Mouse (Mus musculus) intestine, embryonic 15.5 days (tissue): ENCODE results near the gene Shisal1. TPM values are rescaled to one million over a fixed set of nuclear protein-coding genes. Genes with fewer than 3 reads are reported as not detected.

Source experiments
- ATAC-seq: fragments of 200-750 bp; cut with Nextera tagmentation; 2 replicates; pipeline ENCODE4 v1.8.0; 2017; ENCODE audit warnings: moderate TSS enrichment, moderate library complexity
- H3K27ac ChIP-seq: fragments of 300-500 bp; sonication (generic); 2 replicates; pipeline ENCODE4 v1.5.1; 2015; ENCODE audit warnings: mild to moderate bottlenecking, inconsistent platforms
- H3K27me3 ChIP-seq: fragments of 300-500 bp; sonication (generic); replicated peaks from 2 replicates; pipeline ENCODE4 v1.6.1; 2015; ENCODE audit warnings: inconsistent platforms
- H3K36me3 ChIP-seq: fragments of 300-500 bp; sonication (generic); 2 replicates; pipeline ENCODE4 v1.6.1; 2015; ENCODE audit warnings: inconsistent platforms
- H3K4me1 ChIP-seq: fragments of 300-500 bp; sonication (generic); replicated peaks from 2 replicates; pipeline ENCODE4 v1.6.1; 2015; ENCODE audit warnings: inconsistent platforms
- H3K4me2 ChIP-seq: fragments of 300-500 bp; sonication (generic); replicated peaks from 2 replicates; pipeline ENCODE4 v1.6.1; 2015; ENCODE audit warnings: mild to moderate bottlenecking, inconsistent platforms
- H3K4me3 ChIP-seq: fragments of 300-500 bp; sonication (generic); replicated peaks from 2 replicates; pipeline ENCODE4 v1.5.1; 2015; ENCODE audit warnings: inconsistent platforms
- H3K9ac ChIP-seq: fragments of 300-500 bp; sonication (generic); 2 replicates; pipeline ENCODE4 v1.6.1; 2015; ENCODE audit warnings: inconsistent platforms
- H3K9me3 ChIP-seq: fragments of 300-500 bp; sonication (generic); 2 replicates; pipeline ENCODE4 v1.6.1; 2016; ENCODE audit warnings: inconsistent platforms
- WGBS: fragments of 180-500 bp; shearing (Covaris S2); methylation state at CpG from one replicate; pipeline ENCODE4 v1.1.7; 2015; 5-methylcytosine and 5-hydroxymethylcytosine counted together
- polyA plus RNA-seq: library from polyadenylated mRNA; unstranded; fragments of >200 nt; fragmentation: Nextera tagmentation; extraction: Ambion mirVana; gene quantifications from 2 replicates; pipeline ENCODE4 v1.2.1, GENCODE M21; 2015

Gene Shisal1
- polyA plus RNA-seq, 1 experiment from 2014 or later, result 2.2 TPM

DNA sequence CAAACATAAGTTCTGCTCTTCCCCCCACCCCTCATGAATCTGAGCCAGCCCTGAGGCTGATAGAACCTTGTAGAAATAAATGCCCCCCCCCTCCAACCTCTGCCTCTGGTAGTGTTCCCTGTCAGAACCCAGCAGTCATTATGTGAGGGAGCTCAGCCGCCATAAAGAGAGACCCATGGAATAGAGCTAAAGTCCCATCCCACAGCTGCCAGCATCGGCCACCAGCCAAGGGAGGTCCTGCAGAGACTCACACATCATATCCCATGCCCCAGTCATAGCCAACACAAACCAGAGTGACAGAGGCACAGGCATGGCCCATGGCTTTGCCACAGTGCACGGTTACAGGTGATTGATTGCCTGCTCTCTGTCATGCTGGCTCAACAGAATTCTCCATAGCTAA, 82.2 kb downstream of the Shisal1 start:
- WGBS, result 76% methylated on average over 3 of the region's 3 CpGs
- H3K4me2 ChIP-seq, result no peak overlapping the region
- no peaks in the 10 kb centered on the region for H3K27me3 ChIP-seq
- peaks cover 10% of the 10 kb centered on the region; the same call in 1 of the 2 replicates for H3K4me1 ChIP-seq
- no peak for ATAC-seq
- no peaks in the 10 kb centered on the region for H3K36me3 ChIP-seq
- no peaks in the 10 kb centered on the region for H3K9me3 ChIP-seq
- no peak overlapping the region for H3K9ac ChIP-seq
- H3K4me3 ChIP-seq, result no peak overlapping the region
- H3K27ac ChIP-seq, result no peak overlapping the region

DNA sequence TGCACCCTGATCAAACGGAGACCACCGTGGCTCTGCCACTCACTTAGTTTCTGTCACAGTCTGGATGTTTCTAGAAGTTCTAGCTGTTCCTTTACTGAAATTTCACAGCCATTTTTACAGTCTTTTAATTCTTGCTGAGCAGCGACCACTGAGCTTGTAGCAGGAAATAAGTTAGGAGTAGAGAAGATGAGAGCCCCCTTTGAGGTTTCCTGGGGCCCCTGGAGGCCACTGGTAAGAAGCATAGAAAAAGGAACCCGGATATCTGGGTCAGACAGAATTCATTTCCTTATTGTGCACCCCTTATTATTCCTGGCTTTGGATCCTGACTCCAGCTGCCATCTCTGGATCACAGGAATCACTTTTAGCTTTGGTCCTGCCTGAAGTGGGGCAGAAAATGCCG, 91.8 kb downstream of the Shisal1 start:
- Histone ChIP-seq H3K27ac (no peak overlapping the region), H3K4me1 (peaks cover 3% of the 10 kb centered on the region; the same call in 1 of the 2 replicates), H3K4me3 (no peak overlapping the region), H3K9ac (no peak overlapping the region), H3K4me2 (no peak overlapping the region), H3K27me3 (no peaks in the 10 kb centered on the region), H3K36me3 (no peaks in the 10 kb centered on the region), H3K9me3 (no peaks in the 10 kb centered on the region)
- WGBS, result 72% methylated on average over 5 of the region's 5 CpGs
- no peak for ATAC-seq

DNA sequence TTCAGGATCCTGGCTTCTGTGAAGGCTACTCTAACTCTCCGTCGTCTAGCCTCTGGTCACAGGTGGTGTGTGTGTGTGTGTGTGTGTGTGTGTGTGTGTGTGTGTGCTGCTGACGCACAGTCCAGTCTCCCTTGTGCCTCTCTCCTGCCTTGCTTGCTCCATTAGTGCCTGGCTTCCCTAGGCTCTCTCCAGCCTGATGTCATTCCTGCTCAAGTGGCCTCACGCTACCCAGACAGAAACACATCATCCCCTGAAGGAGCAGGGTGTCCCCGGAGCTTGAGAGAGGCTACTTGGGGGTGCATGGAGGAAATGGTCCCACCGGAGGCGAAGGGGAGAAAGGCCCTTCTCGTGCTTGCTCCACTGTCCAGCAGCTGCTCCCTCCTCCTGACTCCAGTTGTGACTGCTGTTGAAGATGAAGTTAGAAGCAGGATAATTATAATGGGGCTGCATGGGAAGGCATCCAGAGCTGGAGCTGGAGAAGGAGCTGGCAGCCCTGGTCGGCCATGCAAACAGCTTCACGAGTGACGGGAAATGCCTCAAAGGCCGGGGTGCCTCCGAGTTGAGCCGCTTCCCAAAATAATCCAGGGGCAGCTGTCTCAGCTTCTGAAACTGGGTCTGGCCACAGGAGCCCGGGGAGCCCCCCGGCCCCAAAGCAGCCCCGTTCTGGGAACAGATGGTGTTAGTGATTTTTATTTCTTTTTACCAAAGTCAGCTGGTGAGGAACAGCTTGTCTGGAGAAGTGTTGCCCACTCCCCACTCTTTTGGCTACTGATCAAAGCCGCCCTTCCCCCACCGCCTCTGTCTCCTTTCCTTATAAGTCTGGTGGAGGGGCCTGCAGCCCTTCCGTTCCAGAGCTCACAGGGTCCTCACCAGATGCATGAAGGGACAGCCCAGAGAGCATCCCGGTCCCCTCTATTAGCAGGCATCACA, 94.7 kb downstream of the Shisal1 start:
- no peak for ATAC-seq
- no peaks in the 10 kb centered on the region for H3K27me3 ChIP-seq
- H3K4me1 ChIP-seq, result 0 out of 2 replicates have a peak, but pooled peaks cover 5% of the 10 kb centered on the region
- no peak overlapping the region for H3K4me2 ChIP-seq
- WGBS, result 56% methylated on average over 21 of the region's 21 CpGs
- H3K9ac ChIP-seq, result no peak overlapping the region
- no peak overlapping the region for H3K4me3 ChIP-seq
- H3K9me3 ChIP-seq, result no peaks in the 10 kb centered on the region
- H3K27ac ChIP-seq, result peak overlapping the region; percentile 48; the same call in 1 of the 2 replicates
- H3K36me3 ChIP-seq, result no peaks in the 10 kb centered on the region

- Histone ChIP-seq H3K4me1 (0 out of 2 replicates have a peak, but pooled peaks cover 5% of the 10 kb centered on the region), H3K27ac (no peak overlapping the region), H3K9me3 (no peaks in the 10 kb centered on the region), H3K36me3 (no peaks in the 10 kb centered on the region), H3K9ac (no peak overlapping the region), H3K4me2 (no peak overlapping the region), H3K27me3 (no peaks in the 10 kb centered on the region), H3K4me3 (no peak overlapping the region)
- 89% methylated on average over 7 of the region's 7 CpGs for WGBS
- ATAC-seq, result no peak
Observed at GRCm38 (mm10) chr15:84351342-84351741, 95.6 kb downstream of the Shisal1 start.

DNA sequence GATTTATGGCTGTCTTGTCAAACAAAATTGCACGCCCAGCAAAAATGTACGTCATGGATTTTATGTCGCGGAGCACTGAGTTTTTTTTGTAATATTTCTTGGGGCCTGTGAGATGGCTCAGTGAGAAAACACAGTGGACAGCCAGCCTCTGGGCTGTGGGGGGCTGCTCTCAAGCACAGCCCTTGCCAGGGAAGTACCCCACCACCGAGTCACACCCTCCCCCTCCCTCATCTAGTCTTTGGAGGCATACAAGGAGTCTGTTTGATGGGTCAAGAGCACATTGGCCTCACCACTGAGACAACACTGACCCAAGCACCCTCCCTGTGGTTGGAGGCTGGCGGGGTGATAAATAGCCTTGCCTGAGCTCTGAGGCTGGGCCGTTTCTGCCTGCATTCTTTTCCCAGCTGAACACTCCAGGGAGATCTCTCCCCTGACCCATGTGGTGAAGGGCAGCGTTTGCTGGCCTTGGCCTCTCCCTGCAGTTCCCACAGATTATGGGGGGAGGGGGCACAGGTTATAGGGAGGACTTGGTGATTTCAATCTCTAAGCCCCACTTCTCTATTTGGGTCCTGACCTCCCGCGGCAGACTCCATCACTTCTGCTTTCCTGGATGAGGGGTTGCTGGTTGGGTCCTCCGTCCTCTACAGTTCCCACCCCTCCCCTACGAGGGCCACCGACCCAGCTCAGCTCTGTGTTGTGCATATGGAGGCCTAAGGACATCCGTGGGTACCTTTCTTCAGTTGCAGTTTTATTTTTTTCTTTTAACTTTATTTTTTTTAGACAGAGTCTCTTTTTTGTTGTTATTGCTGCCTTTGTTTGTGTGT, 96.8 kb downstream of the Shisal1 start:
- 0 out of 2 replicates have a peak, but pooled peaks cover 5% of the 10 kb centered on the region for H3K4me1 ChIP-seq
- H3K4me2 ChIP-seq, result no peak overlapping the region
- H3K36me3 ChIP-seq, result no peaks in the 10 kb centered on the region
- H3K27ac ChIP-seq, result no peak overlapping the region
- no peak for ATAC-seq
- no peaks in the 10 kb centered on the region for H3K27me3 ChIP-seq
- H3K9me3 ChIP-seq, result no peaks in the 10 kb centered on the region
- WGBS, result 38% methylated on average over 14 of the region's 14 CpGs
- H3K4me3 ChIP-seq, result no peak overlapping the region
- no peak overlapping the region for H3K9ac ChIP-seq

GRCm38 (mm10) chr15:84348769-84349168, 98.1 kb downstream of the Shisal1 start:
- Histone ChIP-seq H3K36me3 (no peaks in the 10 kb centered on the region), H3K9me3 (no peaks in the 10 kb centered on the region), H3K4me2 (no peak overlapping the region), H3K9ac (no peak overlapping the region), H3K27me3 (no peaks in the 10 kb centered on the region), H3K4me1 (0 out of 2 replicates have a peak, but pooled peaks cover 5% of the 10 kb centered on the region), H3K4me3 (no peak overlapping the region), H3K27ac (no peak overlapping the region)
- ATAC-seq, result no peak
- 93% methylated on average over 4 of the region's 4 CpGs for WGBS

GRCm38 (mm10) chr15:84340926-84341325, 106.0 kb downstream of the Shisal1 start:
- H3K36me3 ChIP-seq, result no peaks in the 10 kb centered on the region
- no peak for ATAC-seq
- no peak overlapping the region for H3K4me2 ChIP-seq
- H3K9ac ChIP-seq, result no peak overlapping the region
- no peak overlapping the region for H3K27ac ChIP-seq
- no peaks in the 10 kb centered on the region for H3K9me3 ChIP-seq
- no peaks in the 10 kb centered on the region for H3K27me3 ChIP-seq
- 47% methylated on average over 2 of the region's 2 CpGs for WGBS
- H3K4me3 ChIP-seq, result no peak overlapping the region
- H3K4me1 ChIP-seq, result no peaks in the 10 kb centered on the region

DNA sequence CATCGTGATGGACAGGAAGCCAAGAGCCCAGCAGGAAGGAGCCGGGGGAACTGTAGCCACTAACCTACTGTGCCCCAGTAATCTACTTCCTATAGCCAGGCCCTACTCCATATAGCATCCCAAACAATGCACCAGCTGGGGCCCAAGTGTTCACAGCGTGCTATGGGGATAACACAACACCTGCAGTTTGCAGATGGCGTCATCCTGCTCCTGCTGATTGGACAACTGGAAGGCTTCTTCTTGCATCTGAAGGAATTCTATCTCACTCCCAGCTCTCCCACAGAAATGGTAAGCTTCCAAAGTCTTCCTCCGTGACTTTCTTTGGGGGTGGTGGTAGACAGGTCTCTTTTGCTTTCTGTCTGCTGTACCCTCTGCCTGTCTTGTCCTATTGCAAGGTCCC, 109.3 kb downstream of the Shisal1 start:
- no peaks in the 10 kb centered on the region for H3K36me3 ChIP-seq
- no peaks in the 10 kb centered on the region for H3K9me3 ChIP-seq
- 64% methylated on average over 5 of the region's 5 CpGs for WGBS
- no peak for ATAC-seq
- H3K27ac ChIP-seq, result no peak overlapping the region
- H3K9ac ChIP-seq, result no peak overlapping the region
- H3K4me1 ChIP-seq, result no peaks in the 10 kb centered on the region
- H3K27me3 ChIP-seq, result no peaks in the 10 kb centered on the region
- H3K4me3 ChIP-seq, result no peak overlapping the region
- no peak overlapping the region for H3K4me2 ChIP-seq

GRCm38 (mm10) chr15:84336281-84336817, 110.5 kb downstream of the Shisal1 start:
- Histone ChIP-seq H3K27ac (no peak overlapping the region), H3K4me3 (no peak overlapping the region), H3K4me2 (no peak overlapping the region), H3K9me3 (no peaks in the 10 kb centered on the region), H3K27me3 (no peaks in the 10 kb centered on the region), H3K9ac (no peak overlapping the region), H3K4me1 (no peaks in the 10 kb centered on the region), H3K36me3 (no peaks in the 10 kb centered on the region)
- ATAC-seq, result no peak
- WGBS, result 73% methylated on average over 12 of the region's 12 CpGs

GRCm38 (mm10) chr15:84331066-84331612, 115.8 kb downstream of the Shisal1 start:
- no peak overlapping the region for H3K27ac ChIP-seq
- 71% methylated on average over 4 of the region's 4 CpGs for WGBS
- no peaks in the 10 kb centered on the region for H3K36me3 ChIP-seq
- no peaks in the 10 kb centered on the region for H3K9me3 ChIP-seq
- no peaks in the 10 kb centered on the region for H3K27me3 ChIP-seq
- ATAC-seq, result no peak
- no peaks in the 10 kb centered on the region for H3K4me1 ChIP-seq
- H3K9ac ChIP-seq, result no peak overlapping the region
- no peak overlapping the region for H3K4me2 ChIP-seq
- no peak overlapping the region for H3K4me3 ChIP-seq

DNA sequence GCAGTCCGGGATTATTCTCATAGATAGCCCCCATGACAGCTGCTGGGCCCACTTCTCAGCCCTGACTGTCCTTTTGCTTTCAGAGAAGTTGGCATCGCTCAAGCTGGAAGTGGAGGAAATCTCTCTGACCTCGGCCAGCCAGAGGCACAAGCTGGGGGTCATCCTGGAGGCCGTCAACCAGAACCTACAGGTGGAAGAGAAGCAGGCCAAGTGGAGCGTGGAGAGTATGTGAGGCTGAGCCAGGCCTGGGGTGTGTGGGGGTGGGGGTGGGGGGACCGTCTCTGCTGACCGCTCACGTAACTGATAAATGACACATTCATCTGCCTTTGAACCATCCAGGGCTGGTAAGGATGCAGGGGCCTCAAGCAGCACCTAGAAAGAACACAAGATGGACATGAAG, 117.0 kb downstream of the Shisal1 start:
- no peaks in the 10 kb centered on the region for H3K9me3 ChIP-seq
- 78% methylated on average over 8 of the region's 8 CpGs for WGBS
- H3K27me3 ChIP-seq, result no peaks in the 10 kb centered on the region
- H3K4me3 ChIP-seq, result no peak overlapping the region
- no peaks in the 10 kb centered on the region for H3K4me1 ChIP-seq
- no peaks in the 10 kb centered on the region for H3K36me3 ChIP-seq
- H3K4me2 ChIP-seq, result no peak overlapping the region
- ATAC-seq, result no peak
- H3K9ac ChIP-seq, result no peak overlapping the region
- H3K27ac ChIP-seq, result no peak overlapping the region
